Mouse (Mus musculus): Measurements from ENCODE around the gene Eva1a.

The Eva1a gene

GRCm38 (mm10) chr6:82040834-82041487 is at the start of gene Eva1a:
TSS of gene Eva1a (plus strand) at chr6:82041043.
- DNase-seq (ENCODE audit: low spot score in 2 of 2) = no peak

- no peak for DNase-seq (ENCODE audit: low spot score in 2 of 2)
These were observed 28.5 kb upstream of the Eva1a start for GRCm38 (mm10) chr6:82012392-82012791.

- no peak for DNase-seq (ENCODE audit: low spot score in 2 of 2)
These were observed 19.8 kb upstream of the Eva1a start for GRCm38 (mm10) chr6:82021074-82021473.

DNA sequence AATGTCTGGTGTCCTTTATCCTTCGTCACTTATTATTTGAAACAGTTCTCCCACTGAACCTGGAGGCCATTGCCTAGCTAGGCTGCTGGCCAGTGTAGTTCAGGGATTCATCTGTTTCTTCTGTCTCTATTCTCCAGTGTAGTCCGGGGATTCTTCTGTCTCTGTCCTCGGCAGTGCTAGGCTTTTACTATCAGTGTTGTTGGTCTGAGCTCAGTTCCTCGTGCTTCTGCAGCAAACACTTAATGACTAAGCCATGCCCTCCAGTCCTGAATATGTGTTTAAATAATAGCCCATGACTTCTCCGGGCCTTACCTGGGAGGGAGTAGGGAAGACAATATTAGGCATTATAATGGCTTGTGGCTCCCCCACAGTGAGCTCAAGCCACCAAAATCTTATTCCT is 19.3 kb upstream of the Eva1a start:
- DNase-seq (ENCODE audit: low spot score in 2 of 2) = no peak

- DNase-seq (ENCODE audit: low spot score in 2 of 2) = no peak
These were observed 11.0 kb upstream of the Eva1a start for GRCm38 (mm10) chr6:82029611-82030510.

- DNase-seq (ENCODE audit: low spot score in 2 of 2) = no peak
These were observed 10.3 kb upstream of the Eva1a start for GRCm38 (mm10) chr6:82030511-82030884.

- no peak for DNase-seq (ENCODE audit: low spot score in 2 of 2)
These were observed 3.6 kb upstream of the Eva1a start for GRCm38 (mm10) chr6:82037211-82037610.

- DNase-seq (ENCODE audit: low spot score in 2 of 2) = no peak
These were observed 1.6 kb upstream of the Eva1a start for GRCm38 (mm10) chr6:82039193-82039592.

GRCm38 (mm10) chr6:82039968-82040367 is 875 bp upstream of the Eva1a start:
- DNase-seq (ENCODE audit: low spot score in 2 of 2) = no peak

GRCm38 (mm10) chr6:82041488-82042295 is 849 bp downstream of the Eva1a start:
- no peak for DNase-seq (ENCODE audit: low spot score in 2 of 2)

- DNase-seq (ENCODE audit: low spot score in 2 of 2) = no peak
These were observed 1.7 kb downstream of the Eva1a start for GRCm38 (mm10) chr6:82042296-82043125.

DNA sequence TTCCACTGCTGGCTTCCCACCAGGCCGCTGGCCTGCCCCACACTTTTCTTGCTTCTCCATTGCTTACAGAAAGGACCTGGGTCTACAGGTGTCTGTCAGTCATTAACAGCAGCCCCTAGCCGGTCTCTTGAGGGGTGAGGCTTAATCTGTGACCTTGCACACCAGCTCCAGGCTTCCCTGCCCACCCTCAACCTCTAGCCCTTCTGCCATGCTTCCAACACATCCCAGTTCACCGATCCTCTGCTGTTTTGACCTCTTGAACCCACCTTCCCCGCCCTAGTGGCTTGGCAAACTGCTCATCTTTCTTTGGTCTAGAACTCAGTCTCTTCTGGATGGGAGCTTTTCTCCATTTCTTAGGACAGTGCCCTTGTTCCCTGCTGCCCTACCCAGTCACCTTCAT is 2.8 kb downstream of the Eva1a start:
- no peak for DNase-seq (ENCODE audit: low spot score in 2 of 2)

GRCm38 (mm10) chr6:82044509-82044908 is 3.7 kb downstream of the Eva1a start:
- no peak for DNase-seq (ENCODE audit: low spot score in 2 of 2)

GRCm38 (mm10) chr6:82047977-82048376 is 7.1 kb downstream of the Eva1a start:
- no peak for DNase-seq (ENCODE audit: low spot score in 2 of 2)

GRCm38 (mm10) chr6:82050201-82050600 is 9.4 kb downstream of the Eva1a start:
- no peak for DNase-seq (ENCODE audit: low spot score in 2 of 2)

DNA sequence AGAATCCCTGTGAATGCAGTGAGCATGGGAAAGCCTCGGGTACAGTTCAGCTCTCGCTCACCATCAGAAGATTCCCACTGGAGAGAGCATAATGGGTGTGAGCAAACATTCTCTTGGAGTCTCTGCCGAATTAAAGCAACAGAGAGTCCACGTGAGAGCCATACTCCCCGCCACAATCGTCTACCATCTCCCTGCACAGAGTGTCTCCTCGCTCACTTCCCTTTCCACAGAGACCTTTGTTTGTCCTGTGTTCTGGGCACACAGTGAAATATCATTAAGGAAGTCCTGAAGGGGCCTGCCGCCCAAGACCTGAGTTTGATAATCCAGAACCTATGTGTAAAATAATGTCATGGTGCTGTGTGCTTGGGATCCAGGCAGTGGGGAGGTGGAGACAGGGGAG is 10.7 kb downstream of the Eva1a start:
- no peak for DNase-seq (ENCODE audit: low spot score in 2 of 2)

DNA sequence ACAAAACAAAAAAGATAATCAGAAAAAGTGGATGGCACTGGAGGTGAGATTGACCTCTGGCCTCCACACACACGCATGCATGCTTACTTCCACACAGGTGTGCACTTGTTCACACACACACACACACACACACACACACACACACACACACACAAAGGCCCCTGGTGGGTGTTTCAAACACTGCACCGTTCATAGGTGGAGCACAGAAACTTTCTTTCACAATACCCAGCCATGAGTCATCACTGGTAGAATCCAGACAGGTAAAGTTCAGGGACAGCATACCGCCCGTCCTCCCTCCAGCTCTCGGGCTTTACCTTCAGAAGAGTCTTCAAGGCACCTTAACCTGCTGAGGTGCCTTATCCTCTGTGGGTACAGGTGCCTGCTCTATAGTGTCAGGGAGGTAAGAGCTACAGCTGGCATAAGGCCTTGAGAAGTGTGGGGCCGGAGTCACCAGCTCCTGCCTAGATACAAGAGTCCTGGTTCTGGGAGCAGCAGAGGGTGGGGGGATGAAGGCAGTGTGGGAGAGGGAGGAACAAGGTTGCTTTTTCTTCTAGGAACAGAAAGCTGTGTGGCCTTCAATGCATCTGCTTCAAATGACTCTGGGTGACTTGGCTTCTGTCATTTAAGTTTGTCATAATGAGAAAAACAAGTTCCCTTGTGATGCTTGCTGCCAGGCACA is 11.3 kb downstream of the Eva1a start:
- DNase-seq (ENCODE audit: low spot score in 2 of 2) = no peak

DNA sequence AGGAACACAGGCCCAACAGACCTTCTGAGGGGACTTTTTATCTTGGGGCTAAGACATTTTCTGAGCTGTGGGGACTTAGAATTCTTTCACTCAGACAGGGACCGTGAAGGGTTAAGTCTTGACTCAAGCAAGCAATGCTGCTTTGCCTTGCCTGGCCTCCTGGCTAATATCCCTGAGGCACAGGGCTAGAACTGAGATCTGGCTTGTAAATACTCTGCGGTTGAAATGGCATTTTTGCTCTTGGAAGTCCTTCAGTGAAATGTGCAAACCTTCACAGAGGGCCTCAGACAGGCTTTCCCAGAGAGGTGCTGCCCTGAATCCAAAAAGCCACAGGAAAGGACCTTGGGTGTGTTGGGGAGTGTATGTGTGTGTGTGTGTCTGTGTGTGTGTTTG is 11.9 kb downstream of the Eva1a start:
- DNase-seq (ENCODE audit: low spot score in 2 of 2) = no peak

GRCm38 (mm10) chr6:82054854-82055253 is 14.0 kb downstream of the Eva1a start:
- no peak for DNase-seq (ENCODE audit: low spot score in 2 of 2)

GRCm38 (mm10) chr6:82059896-82060295 is 19.1 kb downstream of the Eva1a start:
- DNase-seq (ENCODE audit: low spot score in 2 of 2) = no peak

DNA sequence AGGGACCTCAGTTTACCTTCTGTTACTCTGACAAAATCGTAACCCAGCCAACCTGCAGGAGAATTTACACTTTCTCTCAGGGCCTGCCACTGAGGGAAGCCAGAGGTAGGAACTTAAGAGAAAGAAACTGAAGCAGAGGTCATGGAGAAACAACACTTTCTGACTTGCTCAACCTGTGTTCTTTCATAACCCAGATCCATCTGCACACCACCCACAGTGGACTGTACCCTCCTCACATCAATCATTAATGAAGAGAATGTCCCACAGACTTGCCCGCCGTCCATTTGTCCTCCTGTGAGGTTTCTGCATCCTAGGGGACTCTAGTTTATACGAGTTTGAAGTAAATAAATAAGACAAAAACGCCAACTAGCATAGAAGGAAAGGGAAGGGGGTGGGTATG is 24.4 kb downstream of the Eva1a start:
- no peak for DNase-seq (ENCODE audit: low spot score in 2 of 2)

All from left cerebral cortex, adult 9 months (tissue).